Mouse (Mus musculus): ENCODE data around the gene Skiv2l.

Gene Skiv2l

GRCm38 (mm10) chr17:34849722-34850516 lies at the start of gene Skiv2l, which contains the start of gene Nelfe:
Skiv2l (minus strand) TSS chr17:34850210.
Nelfe (plus strand) TSS chr17:34850391.
- Histone ChIP-seq H3K36me3 (ENCODE audit: insufficient read depth, low read length) (peaks cover 75% of the 10 kb centered on the region), H3K4me1 (replicated peaks; ENCODE audit: low read depth, low read length) (peaks cover 38% of the 10 kb centered on the region)
- TF ChIP-seq POU5F1 (IDR thresholded peaks at IDR 0.05; ENCODE audit: borderline replicate concordance, low read length) (no peak), CTCF (conservative IDR thresholded peaks at IDR 0.05; ENCODE audit: low read length) (no peak), NANOG (IDR thresholded peaks at IDR 0.05; ENCODE audit: borderline replicate concordance, low read length) (no peak)

GRCm38 (mm10) chr17:34899053-34899889 lies 49.3 kb upstream of the Skiv2l start:
- Histone ChIP-seq H3K4me3 (replicated peaks; ENCODE audit: low read length) (peak overlapping the region; percentile 92), H3K36me3 (ENCODE audit: insufficient read depth, low read length) (peaks cover 40% of the 10 kb centered on the region), H3K27me3 (ENCODE audit: insufficient read depth, low read length) (0 out of 2 replicates have a peak, but pooled peaks cover 4% of the 10 kb centered on the region), H3K4me1 (replicated peaks; ENCODE audit: low read depth, low read length) (peaks cover 70% of the 10 kb centered on the region), H3K9me3 (ENCODE audit: low read length) (no peaks in the 10 kb centered on the region)
- TF ChIP-seq POU5F1 (IDR thresholded peaks at IDR 0.05; ENCODE audit: borderline replicate concordance, low read length) (no peak), NANOG (IDR thresholded peaks at IDR 0.05; ENCODE audit: borderline replicate concordance, low read length) (no peak), CTCF (conservative IDR thresholded peaks at IDR 0.05; ENCODE audit: low read length) (no peak)

More at GRCm38 (mm10) chr17:34849722-34850516, at the start of gene Skiv2l, which contains the start of gene Nelfe:
- H3K27me3 ChIP-seq (ENCODE audit: insufficient read depth, low read length) = no peaks in the 10 kb centered on the region
- H3K9me3 ChIP-seq (ENCODE audit: low read length) = no peaks in the 10 kb centered on the region
- peak within 1 kb of the TSS; percentile 99 for H3K4me3 ChIP-seq (replicated peaks; ENCODE audit: low read length)

GRCm38 (mm10) chr17:34898706-34899052 lies 48.7 kb upstream of the Skiv2l start:
- TF ChIP-seq NANOG (IDR thresholded peaks at IDR 0.05; ENCODE audit: borderline replicate concordance, low read length) = no peak
- no peak for TF ChIP-seq CTCF (conservative IDR thresholded peaks at IDR 0.05; ENCODE audit: low read length)
- TF ChIP-seq POU5F1 (IDR thresholded peaks at IDR 0.05; ENCODE audit: borderline replicate concordance, low read length) = no peak
- peaks cover 34% of the 10 kb centered on the region for H3K36me3 ChIP-seq (ENCODE audit: insufficient read depth, low read length)

GRCm38 (mm10) chr17:34898160-34898586 lies 48.2 kb upstream of the Skiv2l start, which contains the start of the genes C2 and Ehmt2:
C2 (minus strand) TSS chr17:34898265.
Ehmt2 (plus strand) TSS chr17:34898469.
- peaks cover 30% of the 10 kb centered on the region for H3K36me3 ChIP-seq (ENCODE audit: insufficient read depth, low read length)
- TF ChIP-seq NANOG (IDR thresholded peaks at IDR 0.05; ENCODE audit: borderline replicate concordance, low read length) (no peak), POU5F1 (IDR thresholded peaks at IDR 0.05; ENCODE audit: borderline replicate concordance, low read length) (no peak), CTCF (conservative IDR thresholded peaks at IDR 0.05; ENCODE audit: low read length) (no peak)
- H3K27me3 ChIP-seq (ENCODE audit: insufficient read depth, low read length) = 0 out of 2 replicates have a peak, but pooled peaks cover 4% of the 10 kb centered on the region
- H3K4me3 ChIP-seq (replicated peaks; ENCODE audit: low read length) = peak within 1 kb of the TSS; percentile 92
- peaks cover 68% of the 10 kb centered on the region for H3K4me1 ChIP-seq (replicated peaks; ENCODE audit: low read depth, low read length)
- no peaks in the 10 kb centered on the region for H3K9me3 ChIP-seq (ENCODE audit: low read length)

More at GRCm38 (mm10) chr17:34898706-34899052, 48.7 kb upstream of the Skiv2l start:
- H3K4me1 ChIP-seq (replicated peaks; ENCODE audit: low read depth, low read length) = peaks cover 68% of the 10 kb centered on the region
- H3K27me3 ChIP-seq (ENCODE audit: insufficient read depth, low read length) = 0 out of 2 replicates have a peak, but pooled peaks cover 4% of the 10 kb centered on the region
- no peaks in the 10 kb centered on the region for H3K9me3 ChIP-seq (ENCODE audit: low read length)
- H3K4me3 ChIP-seq (replicated peaks; ENCODE audit: low read length) = peak overlapping the region; percentile 92

- Histone ChIP-seq H3K4me1 (replicated peaks; ENCODE audit: low read depth, low read length) (peaks cover 68% of the 10 kb centered on the region), H3K9me3 (ENCODE audit: low read length) (no peaks in the 10 kb centered on the region), H3K36me3 (ENCODE audit: insufficient read depth, low read length) (peaks cover 25% of the 10 kb centered on the region), H3K4me3 (replicated peaks; ENCODE audit: low read length) (peak overlapping the region; percentile 92), H3K27me3 (ENCODE audit: insufficient read depth, low read length) (0 out of 2 replicates have a peak, but pooled peaks cover 4% of the 10 kb centered on the region)
- TF ChIP-seq NANOG (IDR thresholded peaks at IDR 0.05; ENCODE audit: borderline replicate concordance, low read length) (no peak), POU5F1 (IDR thresholded peaks at IDR 0.05; ENCODE audit: borderline replicate concordance, low read length) (no peak), CTCF (conservative IDR thresholded peaks at IDR 0.05; ENCODE audit: low read length) (no peak)
Measured at GRCm38 (mm10) chr17:34897373-34898159, 47.6 kb upstream of the Skiv2l start.

- Histone ChIP-seq H3K36me3 (ENCODE audit: insufficient read depth, low read length) (peaks cover 19% of the 10 kb centered on the region), H3K9me3 (ENCODE audit: low read length) (no peaks in the 10 kb centered on the region), H3K27me3 (ENCODE audit: insufficient read depth, low read length) (0 out of 2 replicates have a peak, but pooled peaks cover 4% of the 10 kb centered on the region), H3K4me3 (replicated peaks; ENCODE audit: low read length) (peak overlapping the region; percentile 59), H3K4me1 (replicated peaks; ENCODE audit: low read depth, low read length) (peaks cover 70% of the 10 kb centered on the region)
- no peak for TF ChIP-seq NANOG (IDR thresholded peaks at IDR 0.05; ENCODE audit: borderline replicate concordance, low read length)
- no peak for TF ChIP-seq POU5F1 (IDR thresholded peaks at IDR 0.05; ENCODE audit: borderline replicate concordance, low read length)
- TF ChIP-seq CTCF (conservative IDR thresholded peaks at IDR 0.05; ENCODE audit: low read length) = no peak
Measured at GRCm38 (mm10) chr17:34896366-34896765, 46.4 kb upstream of the Skiv2l start.

- Histone ChIP-seq H3K9me3 (ENCODE audit: low read length) (no peaks in the 10 kb centered on the region), H3K4me3 (replicated peaks; ENCODE audit: low read length) (peak overlapping the region; percentile 86), H3K27me3 (ENCODE audit: insufficient read depth, low read length) (0 out of 2 replicates have a peak, but pooled peaks cover 4% of the 10 kb centered on the region), H3K4me1 (replicated peaks; ENCODE audit: low read depth, low read length) (peaks cover 69% of the 10 kb centered on the region), H3K36me3 (ENCODE audit: insufficient read depth, low read length) (peaks cover 13% of the 10 kb centered on the region)
- no peak for TF ChIP-seq CTCF (conservative IDR thresholded peaks at IDR 0.05; ENCODE audit: low read length)
- TF ChIP-seq POU5F1 (IDR thresholded peaks at IDR 0.05; ENCODE audit: borderline replicate concordance, low read length) = no peak
- TF ChIP-seq NANOG (IDR thresholded peaks at IDR 0.05; ENCODE audit: borderline replicate concordance, low read length) = no peak
Measured at GRCm38 (mm10) chr17:34895724-34896123, 45.7 kb upstream of the Skiv2l start.
